Mouse (Mus musculus) ES-E14 (cell line): ENCODE measurements around the gene Palld.

Experiments
- CHD2 ChIP-seq: IDR thresholded peaks from 2 replicates; pipeline ENCODE4 v1.6.1; 2014; ENCODE audit warnings: mild to moderate bottlenecking, low read depth, low read length, inconsistent platforms
- HCFC1 ChIP-seq: IDR thresholded peaks from 2 replicates; pipeline ENCODE4 v1.6.1; 2012; ENCODE audit warnings: low read length, inconsistent platforms, borderline replicate concordance; ENCODE audit not compliant: insufficient read depth
- ZC3H11A ChIP-seq: IDR thresholded peaks from 2 replicates; pipeline ENCODE4 v1.6.1; 2012; ENCODE audit warnings: low read depth, mild to moderate bottlenecking, inconsistent platforms, low read length, borderline replicate concordance
- ZNF384 ChIP-seq: IDR thresholded peaks from 2 replicates; pipeline ENCODE4 v1.6.1; 2012; ENCODE audit warnings: low read depth, low read length, inconsistent platforms

- TF ChIP-seq ZNF384: no peak
- TF ChIP-seq HCFC1: no peak
- TF ChIP-seq CHD2: no peak
- no peak for TF ChIP-seq ZC3H11A
These were observed 121.7 kb downstream of the Palld start for GRCm38 (mm10) chr8:61780652-61781257.
